In the genomic region with DNA sequence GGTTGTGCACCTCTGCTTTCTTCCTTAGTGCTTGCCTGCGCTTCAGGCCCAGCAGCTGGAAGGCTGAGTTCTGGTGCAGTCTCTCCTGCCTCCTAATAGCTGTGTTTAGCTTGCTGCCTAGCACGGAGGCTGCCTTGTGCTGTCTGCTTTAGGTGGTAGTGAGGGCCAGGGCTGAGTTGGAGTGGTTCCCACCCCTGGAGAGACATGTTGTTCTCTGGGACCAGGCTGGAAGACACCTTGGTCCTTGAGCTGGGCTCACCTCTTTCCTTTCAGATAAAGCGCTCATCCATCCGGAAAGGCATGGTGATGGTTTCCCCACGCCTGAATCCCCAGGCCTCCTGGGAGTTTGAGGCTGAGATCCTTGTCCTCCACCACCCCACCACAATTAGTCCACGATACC, we compare ENCODE assay signal across 16 mouse cellular contexts.
"Had no signal": no experiment of that assay in that cellular context is flagged by ENCODE, and none has a peak within 500 bp of the region (broad histone marks: within the 10 kb centered on the region; RNA-seq: fewer than 3 reads in every experiment).

No protein-coding gene starts in this region.

- H3K9me3 ChIP-seq: limb, embryonic 12.5 days; liver, embryonic 15.5 days; midbrain, embryonic 10.5 days; stomach, embryonic 15.5 days had no signal

- H3K4me1 ChIP-seq: midbrain, embryonic 10.5 days; stomach, embryonic 15.5 days had no signal

- H3K27me3 ChIP-seq: limb, embryonic 12.5 days; liver, embryonic 15.5 days; stomach, embryonic 15.5 days had no signal

- H3K9ac ChIP-seq: limb, embryonic 12.5 days; liver, embryonic 15.5 days; stomach, embryonic 15.5 days had no signal

- DNase-seq: kidney, adult 8-10 months; kidney, postnatal 25 days; liver; lung, adult 2 months; lung, postnatal 36 days; midbrain, embryonic 14.5 days; right cerebral cortex, postnatal 4 days; thymus, adult 2 months; thymus, postnatal 25 days had no signal

- ATAC-seq: lung, postnatal 0 days had no signal

- H3K4me2 ChIP-seq: limb, embryonic 12.5 days; liver, embryonic 15.5 days; stomach, embryonic 15.5 days had no signal

- H3K4me3 ChIP-seq: left cerebral cortex, adult 2 months; limb, embryonic 12.5 days; liver, embryonic 15.5 days; midbrain, embryonic 10.5 days; myocyte; stomach, embryonic 15.5 days had no signal

- H3K27ac ChIP-seq: left cerebral cortex, adult 2 months; limb, embryonic 12.5 days; liver, embryonic 15.5 days; midbrain, embryonic 10.5 days; stomach, embryonic 15.5 days had no signal
